Mouse (Mus musculus): ENCODE results near the gene Edn1.

GRCm38 (mm10) chr13:42339466-42339865, 38.2 kb downstream of the Edn1 start:
- no peak for TF ChIP-seq POLR2A (IDR thresholded peaks at IDR 0.05; ENCODE audit: low read depth, low read length)
- no peak for TF ChIP-seq CTCF (conservative IDR thresholded peaks at IDR 0.05 in 1 of 2, IDR thresholded peaks at IDR 0.05 in 1 of 2; ENCODE audit: low read depth in 2 of 2, low read length in 2 of 2)
- no peak for TF ChIP-seq MAFK (IDR thresholded peaks at IDR 0.05; ENCODE audit: insufficient replicate concordance, low read length)
- no peak for TF ChIP-seq JUN (IDR thresholded peaks at IDR 0.05; ENCODE audit: insufficient read depth, low read depth, low read length)
- no peak for TF ChIP-seq ETS1 (conservative IDR thresholded peaks at IDR 0.05; ENCODE audit: low read depth, low read length)
- no peak for TF ChIP-seq ZMIZ1 (IDR thresholded peaks at IDR 0.05; ENCODE audit: low read depth, low read length)
- no peak for TF ChIP-seq EP300 (IDR thresholded peaks at IDR 0.05; ENCODE audit: low read length)
